20 mouse cellular contexts compared by ENCODE assay signal in the genomic region with DNA sequence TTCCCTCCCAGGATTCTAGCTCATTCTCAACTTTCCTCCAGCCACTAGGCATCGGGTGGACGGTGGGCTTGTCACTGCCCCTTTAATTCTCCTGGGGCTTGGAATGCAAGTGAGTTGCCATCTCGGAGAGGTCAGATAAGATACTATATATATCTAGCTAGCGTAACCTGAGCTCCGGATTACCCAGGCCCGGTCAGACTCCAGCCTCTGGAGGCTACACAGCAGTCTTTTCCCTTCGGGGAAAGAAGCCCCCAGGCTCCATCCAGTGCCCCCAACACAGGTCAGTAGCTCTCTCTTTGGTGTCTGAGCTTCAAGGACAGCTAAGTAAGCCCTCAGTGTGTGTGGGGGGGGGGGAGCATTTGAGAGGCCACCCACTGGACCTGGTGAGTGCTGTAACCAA. TPM values are rescaled to one million over a fixed set of nuclear protein-coding genes. Genes with fewer than 3 reads are reported as not detected.
A peak's percentile ranks its signal among the peaks of the same experiment; 100 is the strongest.
DNase-seq lines count a peak whose midpoint lies in the region; ATAC-seq and TF ChIP-seq lines count a peak whose summit lies in the region.
"Had no signal": no experiment of that assay in that cellular context is flagged by ENCODE, and none has a peak within 500 bp of the region (broad histone marks: within the 10 kb centered on the region; RNA-seq: fewer than 3 reads in every experiment).

No protein-coding gene starts in this region.

- no peak for TF ChIP-seq POLR2A in myocyte (IDR thresholded peaks at IDR 0.05; ENCODE audit: insufficient read length, low read depth)

- H3K4me2 ChIP-seq in liver, embryonic 12.5 days, result no peak overlapping the region
- no peak overlapping the region for H3K4me2 ChIP-seq in liver, postnatal 0 days (ENCODE audit: low read depth, low read length)
- peak overlapping the region; percentile 77 for H3K4me2 ChIP-seq in heart, embryonic 14.5 days (ENCODE audit: low read length)
- H3K4me2 ChIP-seq in myocyte (ENCODE audit: low read depth), result peak overlapping the region; percentile 63
- H3K4me2 ChIP-seq: embryonic facial prominence, embryonic 13.5 days; limb, embryonic 12.5 days; stomach, embryonic 15.5 days had no signal

- no peak for TF ChIP-seq CTCF in gastrocnemius, adult 2 months (IDR thresholded peaks at IDR 0.05)
- no peak for TF ChIP-seq CTCF in liver, postnatal 0 days (IDR thresholded peaks at IDR 0.05; ENCODE audit: low read depth)

- H3K27me3 ChIP-seq in liver, embryonic 12.5 days (replicated peaks), result peaks cover 41% of the 10 kb centered on the region
- no peaks in the 10 kb centered on the region for H3K27me3 ChIP-seq in liver, postnatal 0 days (ENCODE audit: insufficient read depth, low read length)
- H3K27me3 ChIP-seq in heart, embryonic 14.5 days (ENCODE audit: control insufficient read depth, insufficient read depth, low read length), result no peaks in the 10 kb centered on the region
- no peaks in the 10 kb centered on the region for H3K27me3 ChIP-seq in myocyte (ENCODE audit: control insufficient read depth, insufficient read depth, insufficient read length)
- H3K27me3 ChIP-seq: embryonic facial prominence, embryonic 13.5 days; stomach, embryonic 15.5 days had no signal

- 19% methylated on average over 7 of the region's 7 CpGs for WGBS in liver, embryonic 12.5 days (ENCODE audit: insufficient replicate concordance)
- 37% methylated on average over 7 of the region's 7 CpGs for WGBS in liver, postnatal 0 days (ENCODE audit: insufficient replicate concordance)
- 4% methylated on average over 7 of the region's 7 CpGs for WGBS in heart, embryonic 14.5 days

- ATAC-seq in liver, embryonic 12.5 days, result no peak
- ATAC-seq in liver, postnatal 0 days, result no peak
- no peak for ATAC-seq in heart, embryonic 14.5 days (ENCODE audit: insufficient number of reproducible peaks, insufficient read depth, low FRiP score, low read depth)
- ATAC-seq: lung, postnatal 0 days; midbrain, embryonic 16.5 days had no signal

- intact Hi-C loops in gastrocnemius, adult 2 months (cut with DNase I), result no loop called here

- H3K9me3 ChIP-seq in liver, embryonic 12.5 days (replicated peaks), result no peaks in the 10 kb centered on the region
- H3K9me3 ChIP-seq in liver, postnatal 0 days (ENCODE audit: low read length), result no peaks in the 10 kb centered on the region
- no peaks in the 10 kb centered on the region for H3K9me3 ChIP-seq in heart, embryonic 14.5 days (ENCODE audit: control insufficient read depth, low read length)
- H3K9me3 ChIP-seq: embryonic facial prominence, embryonic 13.5 days; limb, embryonic 12.5 days; stomach, embryonic 15.5 days had no signal

- H3K79me2 ChIP-seq in myocyte (ENCODE audit: control insufficient read depth, insufficient read depth), result no peaks in the 10 kb centered on the region

- no peaks in the 10 kb centered on the region for H3K36me3 ChIP-seq in liver, embryonic 12.5 days
- no peaks in the 10 kb centered on the region for H3K36me3 ChIP-seq in liver, postnatal 0 days (replicated peaks; ENCODE audit: insufficient read depth, low read length)
- no peaks in the 10 kb centered on the region for H3K36me3 ChIP-seq in heart, embryonic 14.5 days (ENCODE audit: control insufficient read depth, insufficient read depth, low read length)
- H3K36me3 ChIP-seq in myocyte (ENCODE audit: control insufficient read depth, insufficient read depth), result no peaks in the 10 kb centered on the region
- H3K36me3 ChIP-seq: embryonic facial prominence, embryonic 13.5 days; limb, embryonic 12.5 days; stomach, embryonic 15.5 days had no signal

- H3ac ChIP-seq in myocyte (ENCODE audit: control insufficient read depth, insufficient read length), result no peak overlapping the region

- H3K27ac ChIP-seq in gastrocnemius, adult 2 months, result peak overlapping the region; percentile 97
- no peak overlapping the region for H3K27ac ChIP-seq in liver, embryonic 12.5 days
- H3K27ac ChIP-seq in liver, postnatal 0 days (ENCODE audit: low read depth), result no peak overlapping the region
- H3K27ac ChIP-seq in heart, embryonic 14.5 days (replicated peaks in 1 of 2; ENCODE audit: control insufficient read depth in 1 of 2, insufficient read depth in 1 of 2, low read depth in 2 of 2, low read length in 2 of 2), result peak overlapping the region; percentile 95 to 97
- H3K27ac ChIP-seq: embryonic facial prominence, embryonic 13.5 days; limb, embryonic 12.5 days; liver, embryonic 14.5 days; stomach, embryonic 15.5 days had no signal

- no peak for TF ChIP-seq EP300 in liver, postnatal 0 days (IDR thresholded peaks at IDR 0.05; ENCODE audit: low read depth)

- H3K9ac ChIP-seq in liver, embryonic 12.5 days, result peak overlapping the region; percentile 9; the same call in 1 of the 2 replicates
- H3K9ac ChIP-seq in liver, postnatal 0 days (replicated peaks), result no peak overlapping the region
- H3K9ac ChIP-seq in heart, embryonic 14.5 days (ENCODE audit: low read length), result peak overlapping the region; percentile 81
- H3K9ac ChIP-seq: embryonic facial prominence, embryonic 13.5 days; limb, embryonic 12.5 days; liver, embryonic 14.5 days; stomach, embryonic 15.5 days had no signal

- H3K4me1 ChIP-seq in liver, embryonic 12.5 days, result peaks cover 45% of the 10 kb centered on the region
- H3K4me1 ChIP-seq in liver, postnatal 0 days (ENCODE audit: insufficient read depth), result peaks cover 8% of the 10 kb centered on the region; the same call in 1 of the 2 replicates
- peaks cover 38 to 53% of the 10 kb centered on the region in 2 experiments for H3K4me1 ChIP-seq in heart, embryonic 14.5 days (ENCODE audit: control insufficient read depth in 2 of 2, insufficient read depth in 2 of 2, low read length in 2 of 2)

- H3K4me3 ChIP-seq in gastrocnemius, adult 2 months, result peak overlapping the region; percentile 76
- H3K4me3 ChIP-seq in liver, embryonic 12.5 days, result no peak overlapping the region
- no peak overlapping the region for H3K4me3 ChIP-seq in liver, postnatal 0 days (ENCODE audit: low read depth, low read length)
- peak overlapping the region; percentile 47 to 65 for H3K4me3 ChIP-seq in heart, embryonic 14.5 days (ENCODE audit: control insufficient read depth in 1 of 2, insufficient read depth in 1 of 2, low read depth in 1 of 2, low read length in 2 of 2)
- H3K4me3 ChIP-seq in myocyte, result peak overlapping the region; percentile 7
- H3K4me3 ChIP-seq: embryonic facial prominence, embryonic 13.5 days; limb, embryonic 12.5 days; stomach, embryonic 15.5 days had no signal

- DNase-seq in gastrocnemius, adult 2 months, result peak; percentile 75
- DNase-seq in gastrocnemius, postnatal 4 days (ENCODE audit: low spot score in 2 of 2), result no peak
- DNase-seq in liver, postnatal 0 days, result no peak
- no peak for DNase-seq in urinary bladder, postnatal 10 days (ENCODE audit: low spot score)
- DNase-seq: adrenal gland, postnatal 36 days; kidney, adult 8-10 months; kidney, postnatal 36 days; right cerebral cortex, adult 18-20 months; thymus, postnatal 25 days had no signal

TF ChIP-seq in myocyte, 11 proteins besides CTCF, POLR2A, EP300 and RAD21 (continues in another document):
- no peak for TF ChIP-seq SRF (IDR thresholded peaks at IDR 0.05; ENCODE audit: control insufficient read depth, insufficient read length, low read depth)
- no peak for TF ChIP-seq USF1 (IDR thresholded peaks at IDR 0.05; ENCODE audit: low read depth)
- TF ChIP-seq TCF3 (IDR thresholded peaks at IDR 0.05; ENCODE audit: insufficient read length, low read depth), result no peak
- no peak for TF ChIP-seq TCF12 (IDR thresholded peaks at IDR 0.05; ENCODE audit: insufficient read depth, poor library complexity, severe bottlenecking)
- no peak for TF ChIP-seq E2F4 (IDR thresholded peaks at IDR 0.05; ENCODE audit: insufficient read depth)
- TF ChIP-seq REST (IDR thresholded peaks at IDR 0.05; ENCODE audit: insufficient read depth, insufficient read length), result no peak
- no peak for TF ChIP-seq MAX (IDR thresholded peaks at IDR 0.05; ENCODE audit: low read depth)

RNA-seq across cellular contexts. Expression of gene Usp2, which starts 2.4 kb away (rescaled TPM):
- total RNA-seq in gastrocnemius, adult 2 months (2021), result 100 to 1,000 TPM; 223 to 228 TPM
- total RNA-seq in gastrocnemius, postnatal 4 days (2021), result 100 to 1,000 TPM in 1 of 2 experiments, 10 to 100 TPM in 1; 96.7 to 121 TPM
- polyA plus RNA-seq in liver, embryonic 12.5 days (2016; fragmentation: Nextera tagmentation; extraction: Ambion mirVana), result 1.8 and 3.9 TPM in 2 replicates
- 2.9 and 3.8 TPM in 2 replicates for polyA plus RNA-seq in liver, postnatal 0 days (2015; fragmentation: Nextera tagmentation; extraction: Ambion mirVana)
- polyA plus RNA-seq in heart, embryonic 14.5 days (2014; fragmentation: Nextera tagmentation; extraction: Ambion mirVana), result 73.5 and 80.7 TPM in 2 replicates
- polyA plus RNA-seq in myocyte (2012; fragmentation: generic; extraction: Trizol), result 17.0 TPM

RNA-seq across cellular contexts. Expression of gene Thy1, which starts 26.1 kb away (rescaled TPM):
- total RNA-seq in gastrocnemius, adult 2 months (2021), result 1 to 10 TPM; 9.3 to 9.8 TPM
- 10 to 100 TPM; 21.7 to 33.0 TPM for total RNA-seq in gastrocnemius, postnatal 4 days (2021)
- polyA plus RNA-seq in liver, embryonic 12.5 days (2016; fragmentation: Nextera tagmentation; extraction: Ambion mirVana), result 0.19 and 0.20 TPM in 2 replicates
- 0.39 and 0.85 TPM in 2 replicates for polyA plus RNA-seq in liver, postnatal 0 days (2015; fragmentation: Nextera tagmentation; extraction: Ambion mirVana)
- 2.5 and 2.7 TPM in 2 replicates for polyA plus RNA-seq in heart, embryonic 14.5 days (2014; fragmentation: Nextera tagmentation; extraction: Ambion mirVana)
- not detected for polyA plus RNA-seq in myocyte (2012; fragmentation: generic; extraction: Trizol)
- polyA plus RNA-seq: limb, embryonic 12.5 days had no signal

RNA-seq across cellular contexts. Expression of gene Mfrp, which starts 32.3 kb away (rescaled TPM):
- not detected for total RNA-seq in gastrocnemius, adult 2 months (2021)
- not detected for total RNA-seq in gastrocnemius, postnatal 4 days (2021)
- polyA plus RNA-seq in liver, embryonic 12.5 days (2016; fragmentation: Nextera tagmentation; extraction: Ambion mirVana), result 0.11 TPM in 1 of 2 replicates, not detected in the other
- not detected in 2 replicates for polyA plus RNA-seq in liver, postnatal 0 days (2015; fragmentation: Nextera tagmentation; extraction: Ambion mirVana)
- not detected in 2 replicates for polyA plus RNA-seq in heart, embryonic 14.5 days (2014; fragmentation: Nextera tagmentation; extraction: Ambion mirVana)
- 0.01 TPM for polyA plus RNA-seq in myocyte (2012; fragmentation: generic; extraction: Trizol)
- total RNA-seq: heart, adult 18-20 months had no signal
- polyA plus RNA-seq: liver, embryonic 14.5 days had no signal

RNA-seq across cellular contexts. Expression of gene C1qtnf5, which starts 37.8 kb away (rescaled TPM):
- 1 to 10 TPM; 2.5 to 7.6 TPM for total RNA-seq in gastrocnemius, adult 2 months (2021)
- 10 to 100 TPM; 12.9 to 15.0 TPM for total RNA-seq in gastrocnemius, postnatal 4 days (2021)
- polyA plus RNA-seq in liver, embryonic 12.5 days (2016; fragmentation: Nextera tagmentation; extraction: Ambion mirVana), result 0.23 and 0.28 TPM in 2 replicates
- polyA plus RNA-seq in liver, postnatal 0 days (2015; fragmentation: Nextera tagmentation; extraction: Ambion mirVana), result 1.0 and 1.3 TPM in 2 replicates
- polyA plus RNA-seq in heart, embryonic 14.5 days (2014; fragmentation: Nextera tagmentation; extraction: Ambion mirVana), result 2.3 and 2.7 TPM in 2 replicates
- 0.61 TPM for polyA plus RNA-seq in myocyte (2012; fragmentation: generic; extraction: Trizol)
- total RNA-seq: megakaryocyte progenitor cell, adult 5-6 weeks had no signal

RNA-seq across cellular contexts. Expression of gene Gm49380, which starts 44.0 kb away (rescaled TPM):
- 1 to 10 TPM in 1 of 2 experiments, under 1 TPM in 1; 0.71 to 1.4 TPM for total RNA-seq in gastrocnemius, adult 2 months (2021)
- total RNA-seq in gastrocnemius, postnatal 4 days (2021), result under 1 TPM in 1 of 2 experiments, not detected in 1; 0.10 TPM
- not detected in 2 replicates for polyA plus RNA-seq in liver, embryonic 12.5 days (2016; fragmentation: Nextera tagmentation; extraction: Ambion mirVana)
- not detected in 2 replicates for polyA plus RNA-seq in liver, postnatal 0 days (2015; fragmentation: Nextera tagmentation; extraction: Ambion mirVana)
- polyA plus RNA-seq in heart, embryonic 14.5 days (2014; fragmentation: Nextera tagmentation; extraction: Ambion mirVana), result 0.07 and 0.08 TPM in 2 replicates
- 0.02 TPM for polyA plus RNA-seq in myocyte (2012; fragmentation: generic; extraction: Trizol)
- total RNA-seq: megakaryocyte progenitor cell, adult 5-6 weeks had no signal

Comparison
In these comparisons a context has a peak if more than half of its experiments do, and no peak if none do; other contexts are left out.
1. H3K27ac ChIP-seq: peak in gastrocnemius, adult 2 months (single experiment) and heart, embryonic 14.5 days (2 of 2); none in liver, embryonic 12.5 days (single experiment) and liver, postnatal 0 days (single experiment).
2. H3K4me3 ChIP-seq: peak in gastrocnemius, adult 2 months (single experiment), heart, embryonic 14.5 days (2 of 2) and myocyte (single experiment); none in liver, embryonic 12.5 days (single experiment) and liver, postnatal 0 days (single experiment).
3. H3K4me2 ChIP-seq: peak in heart, embryonic 14.5 days (single experiment) and myocyte (single experiment); none in liver, embryonic 12.5 days (single experiment) and liver, postnatal 0 days (single experiment).